Mouse (Mus musculus): Measurements from ENCODE around the gene Nfia.

- TF ChIP-seq CHD2 (IDR thresholded peaks at IDR 0.05; ENCODE audit: low read depth, low read length) (no peak), MAFK (IDR thresholded peaks at IDR 0.05; ENCODE audit: insufficient read depth, low read depth, low read length) (no peak)
Measured at GRCm38 (mm10) chr4:98058182-98058581, 285.6 kb downstream of the Nfia start.

All from ES-E14 (cell line).